Mouse (Mus musculus) kidney, embryonic 15.5 days (tissue): ENCODE results near the gene Tsc1. TPM values are rescaled to one million over a fixed set of nuclear protein-coding genes. Genes with fewer than 3 reads are reported as not detected.
A peak's percentile ranks its signal among the peaks of the same experiment; 100 is the strongest.

ENCODE experiments used
- ATAC-seq: fragments of 200-750 bp; cut with Nextera tagmentation; replicated peaks from 2 replicates; pipeline ENCODE4 v1.8.0; 2017; ENCODE audit warnings: moderate TSS enrichment; ENCODE audit not compliant: low FRiP score
- H3K27ac ChIP-seq: fragments of 300-500 bp; sonication (generic); 2 replicates; pipeline ENCODE4 v1.5.1; 2015; ENCODE audit warnings: mild to moderate bottlenecking, inconsistent platforms
- H3K27me3 ChIP-seq: fragments of 300-500 bp; sonication (generic); 2 replicates; pipeline ENCODE4 v1.6.1; 2015; ENCODE audit warnings: inconsistent platforms
- H3K36me3 ChIP-seq: fragments of 300-500 bp; sonication (generic); 2 replicates; pipeline ENCODE4 v1.6.1; 2015; ENCODE audit warnings: inconsistent platforms
- H3K4me1 ChIP-seq: fragments of 300-500 bp; sonication (generic); 2 replicates; pipeline ENCODE4 v1.6.1; 2015; ENCODE audit warnings: inconsistent platforms
- H3K4me2 ChIP-seq: fragments of 300-500 bp; sonication (generic); 2 replicates; pipeline ENCODE4 v1.6.1; 2015; ENCODE audit warnings: moderate library complexity, mild to moderate bottlenecking, inconsistent platforms
- H3K4me3 ChIP-seq: fragments of 300-500 bp; sonication (generic); replicated peaks from 2 replicates; pipeline ENCODE4 v1.5.1; 2015; ENCODE audit warnings: mild to moderate bottlenecking, inconsistent platforms
- H3K9ac ChIP-seq: fragments of 300-500 bp; sonication (generic); 2 replicates; pipeline ENCODE4 v1.6.1; 2015; ENCODE audit warnings: mild to moderate bottlenecking, inconsistent platforms
- H3K9me3 ChIP-seq: fragments of 300-500 bp; sonication (generic); replicated peaks from 2 replicates; pipeline ENCODE4 v1.6.1; 2016; ENCODE audit warnings: inconsistent platforms
- WGBS: fragments of 180-500 bp; shearing (Covaris S2); methylation state at CpG from one replicate; pipeline ENCODE4 v1.1.7; 2015; ENCODE audit warnings: mixed read lengths; 5-methylcytosine and 5-hydroxymethylcytosine counted together
- microRNA-seq: library from miRNA; unstranded; fragments of <30 nt; microRNA quantifications from one replicate; pipeline ENCODE4, GENCODE M21; 2016
- polyA plus RNA-seq: library from polyadenylated mRNA; unstranded; fragments of >200 nt; fragmentation: Nextera tagmentation; extraction: Ambion mirVana; gene quantifications from 2 replicates; pipeline ENCODE4 v1.2.1, GENCODE M21; 2015

Gene Tsc1
- polyA plus RNA-seq, 1 experiment from 2014 or later: 22.9 TPM

GRCm38 (mm10) chr2:28706787-28707186 is 65.8 kb downstream of the Tsc1 start:
- H3K4me2 ChIP-seq: no peak overlapping the region

GRCm38 (mm10) chr2:28713036-28713435 is 72.0 kb downstream of the Tsc1 start:
- H3K36me3 ChIP-seq: no peaks in the 10 kb centered on the region
- peaks cover 16% of the 10 kb centered on the region for H3K4me1 ChIP-seq
- no peak overlapping the region for H3K4me3 ChIP-seq
- H3K27me3 ChIP-seq: no peaks in the 10 kb centered on the region
- H3K4me2 ChIP-seq: no peak overlapping the region
- no peaks in the 10 kb centered on the region for H3K9me3 ChIP-seq
- H3K9ac ChIP-seq: no peak overlapping the region
- no peak for ATAC-seq
- 84% methylated on average over 8 of the region's 8 CpGs for WGBS
- H3K27ac ChIP-seq: no peak overlapping the region

More at GRCm38 (mm10) chr2:28706787-28707186, 65.8 kb downstream of the Tsc1 start:
- Histone ChIP-seq H3K27ac (no peak overlapping the region), H3K36me3 (no peaks in the 10 kb centered on the region), H3K4me3 (no peak overlapping the region), H3K9me3 (no peaks in the 10 kb centered on the region), H3K27me3 (peaks cover 4% of the 10 kb centered on the region; the same call in 1 of the 2 replicates), H3K4me1 (peaks cover 14% of the 10 kb centered on the region), H3K9ac (no peak overlapping the region)
- WGBS: 33% methylated on average over 6 of the region's 6 CpGs
- ATAC-seq: no peak

- H3K9ac ChIP-seq: no peak overlapping the region
- H3K27me3 ChIP-seq: peaks cover 6% of the 10 kb centered on the region; the same call in 1 of the 2 replicates
- H3K36me3 ChIP-seq: no peaks in the 10 kb centered on the region
- H3K4me3 ChIP-seq: no peak overlapping the region
- no peak overlapping the region for H3K27ac ChIP-seq
- no peak for ATAC-seq
- 88% methylated on average over 8 of the region's 8 CpGs for WGBS
- no peak overlapping the region for H3K4me2 ChIP-seq
- peaks cover 4% of the 10 kb centered on the region; the same call in 1 of the 2 replicates for H3K4me1 ChIP-seq
- no peaks in the 10 kb centered on the region for H3K9me3 ChIP-seq
These were observed 81.4 kb downstream of the Tsc1 start for GRCm38 (mm10) chr2:28722419-28722818.

GRCm38 (mm10) chr2:28723912-28724311 is 82.9 kb downstream of the Tsc1 start:
- no peak for ATAC-seq
- Histone ChIP-seq H3K27ac (no peak overlapping the region), H3K9me3 (no peaks in the 10 kb centered on the region), H3K27me3 (peaks cover 12% of the 10 kb centered on the region; the same call in 1 of the 2 replicates), H3K4me2 (no peak overlapping the region), H3K4me1 (peaks cover 11% of the 10 kb centered on the region; the same call in 1 of the 2 replicates), H3K9ac (no peak overlapping the region), H3K4me3 (no peak overlapping the region), H3K36me3 (no peaks in the 10 kb centered on the region)
- WGBS: 49% methylated on average over 9 of the region's 9 CpGs

- Histone ChIP-seq H3K9me3 (no peaks in the 10 kb centered on the region), H3K27me3 (peaks cover 9% of the 10 kb centered on the region; the same call in 1 of the 2 replicates), H3K27ac (no peak overlapping the region), H3K4me3 (no peak overlapping the region), H3K4me2 (no peak overlapping the region), H3K4me1 (peaks cover 11% of the 10 kb centered on the region; the same call in 1 of the 2 replicates), H3K36me3 (no peaks in the 10 kb centered on the region), H3K9ac (no peak overlapping the region)
- WGBS: 23% methylated on average over 16 of the region's 16 CpGs
- ATAC-seq: no peak
These were observed 86.9 kb downstream of the Tsc1 start for GRCm38 (mm10) chr2:28727786-28728404.

- H3K27ac ChIP-seq: no peak overlapping the region
- peaks cover 12% of the 10 kb centered on the region; the same call in 1 of the 2 replicates for H3K27me3 ChIP-seq
- H3K9me3 ChIP-seq: no peaks in the 10 kb centered on the region
- no peaks in the 10 kb centered on the region for H3K36me3 ChIP-seq
- no peak for ATAC-seq
- peaks cover 8% of the 10 kb centered on the region; the same call in 1 of the 2 replicates for H3K4me1 ChIP-seq
- H3K4me2 ChIP-seq: no peak overlapping the region
- H3K4me3 ChIP-seq: no peak overlapping the region
- no peak overlapping the region for H3K9ac ChIP-seq
These were observed 89.6 kb downstream of the Tsc1 start for GRCm38 (mm10) chr2:28730676-28731075.

GRCm38 (mm10) chr2:28737112-28737511 is 96.1 kb downstream of the Tsc1 start:
- no peaks in the 10 kb centered on the region for H3K36me3 ChIP-seq
- no peaks in the 10 kb centered on the region for H3K9me3 ChIP-seq
- H3K4me1 ChIP-seq: no peaks in the 10 kb centered on the region
- ATAC-seq: no peak
- no peak overlapping the region for H3K9ac ChIP-seq
- WGBS: 92% methylated on average over 5 of the region's 5 CpGs
- 0 out of 2 replicates have a peak, but pooled peaks cover 12% of the 10 kb centered on the region for H3K27me3 ChIP-seq
- no peak overlapping the region for H3K4me3 ChIP-seq
- no peak overlapping the region for H3K4me2 ChIP-seq
- no peak overlapping the region for H3K27ac ChIP-seq

- H3K27ac ChIP-seq: no peak overlapping the region
- WGBS: 85% methylated on average over 5 of the region's 5 CpGs
- H3K4me3 ChIP-seq: no peak overlapping the region
- ATAC-seq: no peak
- no peaks in the 10 kb centered on the region for H3K9me3 ChIP-seq
- H3K27me3 ChIP-seq: peaks cover 16% of the 10 kb centered on the region; the same call in 1 of the 2 replicates
- no peaks in the 10 kb centered on the region for H3K4me1 ChIP-seq
- no peak overlapping the region for H3K4me2 ChIP-seq
- no peak overlapping the region for H3K9ac ChIP-seq
- no peaks in the 10 kb centered on the region for H3K36me3 ChIP-seq
These were observed 99.1 kb downstream of the Tsc1 start for GRCm38 (mm10) chr2:28740159-28740558.

Small RNA genes lying within 50 kb of the gene (microRNA-seq; reads per million reads assigned to microRNA genes)
- not detected for gene Gm22824
- gene Mir3088: 1.9 reads per million, percentile 9 among the genes with 10 or more reads in this experiment

Other genes starting within 250 kb of the Tsc1 start
- gene Ppp1r26, start 194.4 kb upstream of the Tsc1 start, polyA plus RNA-seq: 5.4 and 6.0 TPM in 2 replicates
- 0.52 TPM in 1 of 2 replicates, not detected in the other for gene 1700007K13Rik, start 174.9 kb upstream of the Tsc1 start, polyA plus RNA-seq
- 62.0 and 64.0 TPM in 2 replicates for gene Mrps2, start 173.2 kb upstream of the Tsc1 start, polyA plus RNA-seq
- 5.8 and 6.5 TPM in 2 replicates for gene Gbgt1, start 144.3 kb upstream of the Tsc1 start, polyA plus RNA-seq
- 10.6 and 12.6 TPM in 2 replicates for gene Gm10134, start 135.1 kb upstream of the Tsc1 start, polyA plus RNA-seq
- gene Ralgds, start 128.1 kb upstream of the Tsc1 start, polyA plus RNA-seq: 22.6 and 30.5 TPM in 2 replicates
- 0.34 TPM in 1 of 2 replicates, not detected in the other for gene Cel, start 77.8 kb upstream of the Tsc1 start, polyA plus RNA-seq
- 44.3 and 48.8 TPM in 2 replicates for gene Gtf3c5, start 57.5 kb upstream of the Tsc1 start, polyA plus RNA-seq
- gene Gfi1b, start 19.2 kb upstream of the Tsc1 start, polyA plus RNA-seq: 0.69 and 1.1 TPM in 2 replicates
- gene Spaca9, start 58.5 kb downstream of the Tsc1 start, polyA plus RNA-seq: 2.7 and 3.0 TPM in 2 replicates
- gene Ak8, start 58.9 kb downstream of the Tsc1 start, polyA plus RNA-seq: 0.99 and 1.0 TPM in 2 replicates
- gene Gtf3c4, start 199.1 kb downstream of the Tsc1 start, polyA plus RNA-seq: 15.5 and 16.5 TPM in 2 replicates
- gene Ddx31, start 199.2 kb downstream of the Tsc1 start, polyA plus RNA-seq: 14.9 and 15.6 TPM in 2 replicates